Mouse (Mus musculus) heart, postnatal 0 days (tissue): ENCODE results near the gene Rnf19b.

Experiments used
- CTCF ChIP-seq: IDR thresholded peaks from 2 replicates; pipeline ENCODE4 v1.5.1; 2016; ENCODE audit warnings: antibody characterized with exemption, control low read depth, low read depth
- EP300 ChIP-seq: IDR thresholded peaks from 2 replicates; pipeline ENCODE4 v1.6.1; 2016; ENCODE audit warnings: antibody characterized with exemption, low read depth

DNA sequence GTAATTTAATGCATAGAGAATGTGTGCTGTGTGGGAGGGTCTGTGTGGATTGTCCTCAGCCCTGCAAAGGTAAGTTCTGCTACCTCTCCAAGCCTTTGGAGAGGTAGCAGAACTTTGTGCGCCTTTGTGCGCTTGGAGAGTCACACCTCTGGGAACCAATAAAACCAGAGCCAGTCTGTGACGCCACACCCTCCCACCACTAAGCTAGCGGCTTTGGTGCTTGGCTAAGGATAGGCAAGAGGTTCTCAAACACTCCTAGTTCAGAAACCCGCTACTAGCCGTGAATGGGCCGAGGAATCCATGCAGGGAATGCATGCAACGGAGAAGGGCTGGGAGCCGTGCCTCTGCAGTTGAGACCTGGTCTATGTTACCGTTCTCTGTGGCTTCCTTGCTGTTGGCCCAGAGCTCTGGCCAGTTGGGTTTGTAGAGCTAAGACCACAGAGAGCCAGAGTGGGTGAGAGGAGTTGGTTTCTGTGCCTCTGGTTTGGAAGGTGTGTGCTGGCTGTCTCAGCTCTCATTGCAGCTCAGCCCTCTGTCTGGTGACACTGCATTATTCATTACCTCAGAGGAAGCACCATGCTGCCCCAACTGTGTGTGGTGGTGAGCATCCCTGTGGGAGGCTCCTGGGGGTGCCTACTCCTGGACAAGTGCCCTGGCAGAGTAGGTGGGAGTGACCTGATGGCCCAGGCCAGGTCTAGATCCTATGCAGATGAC lies 44.8 kb upstream of the Rnf19b start:
- TF ChIP-seq CTCF (no peak), EP300 (no peak)
